26 mouse cellular contexts compared by ENCODE assay signal in the genomic region with DNA sequence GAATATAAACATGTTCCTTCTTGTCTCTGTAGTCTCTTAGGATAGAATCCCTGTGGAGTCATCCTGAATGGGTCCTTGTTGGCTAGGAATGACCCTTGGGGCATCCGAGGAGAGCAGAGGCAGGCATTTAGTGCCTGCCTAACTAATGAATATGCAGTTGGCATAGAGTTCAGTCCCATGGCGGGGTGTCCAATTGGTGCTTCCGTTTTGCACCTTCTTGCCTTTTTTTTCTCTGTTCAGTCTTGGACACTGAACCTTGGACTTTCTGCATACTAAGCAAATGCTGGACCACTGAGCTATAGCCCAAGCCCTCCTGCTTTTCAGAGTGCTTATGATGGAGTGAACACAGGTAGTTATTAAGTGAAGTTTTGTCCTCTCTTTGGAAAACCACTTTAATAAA.
DNase-seq lines count a peak whose midpoint lies in the region; ATAC-seq and TF ChIP-seq lines count a peak whose summit lies in the region.
"Had no signal": no experiment of that assay in that cellular context is flagged by ENCODE, and none has a peak within 500 bp of the region (broad histone marks: within the 10 kb centered on the region; RNA-seq: fewer than 3 reads in every experiment).

No protein-coding gene starts in this region.

- H3K27ac ChIP-seq in kidney, embryonic 14.5 days (ENCODE audit: low read depth, low read length): no peak overlapping the region
- H3K27ac ChIP-seq in kidney, postnatal 0 days: no peak overlapping the region; the same call in 1 of the 2 replicates
- H3K27ac ChIP-seq: embryonic facial prominence, embryonic 10.5 days; embryonic facial prominence, embryonic 13.5 days; gastrocnemius, adult 2 months; hindbrain, embryonic 12.5 days had no signal

- intact Hi-C loops in left cerebral cortex, postnatal 36 days (cut with DNase I): no loop called here

- H3K9me3 ChIP-seq in kidney, embryonic 14.5 days (ENCODE audit: control insufficient read depth, low read length): no peaks in the 10 kb centered on the region
- no peaks in the 10 kb centered on the region for H3K9me3 ChIP-seq in kidney, postnatal 0 days (replicated peaks; ENCODE audit: low read length)
- H3K9me3 ChIP-seq: embryonic facial prominence, embryonic 10.5 days; embryonic facial prominence, embryonic 13.5 days; hindbrain, embryonic 12.5 days had no signal

- H3K9ac ChIP-seq in kidney, embryonic 14.5 days (ENCODE audit: low read depth, low read length): no peak overlapping the region
- no peak overlapping the region for H3K9ac ChIP-seq in kidney, postnatal 0 days (ENCODE audit: low read depth, low read length)
- H3K9ac ChIP-seq: embryonic facial prominence, embryonic 13.5 days; forebrain, postnatal 0 days; hindbrain, embryonic 12.5 days had no signal

- no peaks in the 10 kb centered on the region for H3K4me1 ChIP-seq in kidney, embryonic 14.5 days (ENCODE audit: control insufficient read depth, insufficient read depth, low read length)
- no peaks in the 10 kb centered on the region for H3K4me1 ChIP-seq in kidney, postnatal 0 days (replicated peaks; ENCODE audit: insufficient read depth, low read length)
- H3K4me1 ChIP-seq: embryonic facial prominence, embryonic 10.5 days; embryonic facial prominence, embryonic 13.5 days; hindbrain, embryonic 12.5 days had no signal

- H3K27me3 ChIP-seq in kidney, embryonic 14.5 days (ENCODE audit: control insufficient read depth, insufficient read depth, low read length): no peaks in the 10 kb centered on the region
- no peaks in the 10 kb centered on the region for H3K27me3 ChIP-seq in kidney, postnatal 0 days (ENCODE audit: insufficient read depth, low read length)
- H3K27me3 ChIP-seq: embryonic facial prominence, embryonic 13.5 days; hindbrain, embryonic 12.5 days had no signal

- TF ChIP-seq CTCF in kidney, postnatal 0 days (IDR thresholded peaks at IDR 0.05; ENCODE audit: low read depth): no peak

- no peak for ATAC-seq in kidney, embryonic 14.5 days (ENCODE audit: low FRiP score, low TSS enrichment)
- ATAC-seq in kidney, postnatal 0 days (replicated peaks; ENCODE audit: low FRiP score, low read depth): peak; percentile 71
- ATAC-seq in megakaryocyte-erythroid progenitor cell, adult 5-6 weeks (replicated peaks; ENCODE audit: low FRiP score, low TSS enrichment, poor library complexity, severe bottlenecking): no peak
- ATAC-seq: activated CD4-positive, CD25-positive, alpha-beta regulatory T cell, adult 4 months; forebrain, embryonic 14.5 days; forebrain, postnatal 0 days had no signal

- H3K4me2 ChIP-seq in kidney, embryonic 14.5 days (replicated peaks; ENCODE audit: low read depth, low read length): no peak overlapping the region
- no peak overlapping the region for H3K4me2 ChIP-seq in kidney, postnatal 0 days (ENCODE audit: low read length)
- H3K4me2 ChIP-seq: embryonic facial prominence, embryonic 13.5 days; heart, embryonic 11.5 days; hindbrain, embryonic 12.5 days had no signal

- H3K4me3 ChIP-seq in kidney, embryonic 14.5 days (ENCODE audit: low read length): no peak overlapping the region
- H3K4me3 ChIP-seq in kidney, postnatal 0 days (replicated peaks; ENCODE audit: low read depth, low read length): no peak overlapping the region
- H3K4me3 ChIP-seq: embryonic facial prominence, embryonic 10.5 days; embryonic facial prominence, embryonic 13.5 days; erythroblast, embryonic 14.5 days; gastrocnemius, adult 2 months; hindbrain, embryonic 12.5 days had no signal

- DNase-seq in kidney, adult 11 months: peak; percentile 69
- no peak for DNase-seq in kidney, postnatal 4 days
- DNase-seq in kidney, adult 8-10 months: peak; percentile 64 to 73
- peak; percentile 11 for DNase-seq in kidney, postnatal 0 days (ENCODE audit: low spot score)
- DNase-seq in kidney, postnatal 25 days: peak; percentile 59 to 79
- DNase-seq in left cerebral cortex, postnatal 36 days (ENCODE audit: low spot score in 2 of 2): no peak
- DNase-seq: adrenal gland, adult 8-10 months; adrenal gland, postnatal 25 days; cerebellum, adult 11-12 months; cerebellum, adult 8-10 months; cerebellum, postnatal 10 days; cerebellum, postnatal 36 days; embryo, embryonic 11 days; forebrain, postnatal 0 days; gastrocnemius, adult 2 months; gastrocnemius, postnatal 14 days; heart, adult 11 months had no signal

- 79% methylated on average over 3 of the region's 3 CpGs for WGBS in kidney, embryonic 14.5 days
- 89% methylated on average over 3 of the region's 3 CpGs for WGBS in kidney, postnatal 0 days

- peaks cover 89% of the 10 kb centered on the region for H3K36me3 ChIP-seq in kidney, embryonic 14.5 days (ENCODE audit: control insufficient read depth, insufficient read depth, low read length)
- H3K36me3 ChIP-seq in kidney, postnatal 0 days (ENCODE audit: insufficient read depth, low read length): peaks cover 65% of the 10 kb centered on the region

Comparison
In these comparisons a context has a peak if more than half of its experiments do, and no peak if none do; other contexts are left out.
1. DNase-seq: peak in kidney, adult 11 months (single experiment), kidney, adult 8-10 months (2 of 2), kidney, postnatal 0 days (single experiment) and kidney, postnatal 25 days (2 of 2); none in kidney, postnatal 4 days (0 of 2) and left cerebral cortex, postnatal 36 days (0 of 2).